Mouse (Mus musculus) hindbrain, embryonic 12.5 days (tissue): Measurements from ENCODE around the gene Ubald1. TPM values are rescaled to one million over a fixed set of nuclear protein-coding genes. Genes with fewer than 3 reads are reported as not detected.

Experiments used
- ATAC-seq: fragments of 200-750 bp; cut with Nextera tagmentation; 2 replicates; pipeline ENCODE4 v1.8.0; 2017; ENCODE audit warnings: moderate TSS enrichment; ENCODE audit not compliant: low FRiP score
- H3K27ac ChIP-seq: fragments of 300-500 bp; sonication (generic); 2 replicates; pipeline ENCODE4 v1.5.1; 2016; ENCODE audit warnings: mild to moderate bottlenecking
- H3K27me3 ChIP-seq: fragments of 300-500 bp; sonication (generic); 2 replicates; pipeline ENCODE4 v1.6.1; 2016; ENCODE audit warnings: mild to moderate bottlenecking
- H3K36me3 ChIP-seq: fragments of 300-500 bp; sonication (generic); 2 replicates; pipeline ENCODE4 v1.6.1; 2016; ENCODE audit warnings: mild to moderate bottlenecking
- H3K4me1 ChIP-seq: fragments of 300-500 bp; sonication (generic); 2 replicates; pipeline ENCODE4 v1.6.1; 2016
- H3K4me2 ChIP-seq: fragments of 300-500 bp; sonication (generic); replicated peaks from 2 replicates; pipeline ENCODE4 v1.6.1; 2016; ENCODE audit warnings: mild to moderate bottlenecking
- H3K4me3 ChIP-seq: fragments of 300-500 bp; sonication (generic); 2 replicates; pipeline ENCODE4 v1.5.1; 2016; ENCODE audit warnings: mild to moderate bottlenecking
- H3K9ac ChIP-seq: fragments of 300-500 bp; sonication (generic); 2 replicates; pipeline ENCODE4 v1.6.1; 2016; ENCODE audit warnings: mild to moderate bottlenecking, moderate library complexity
- H3K9me3 ChIP-seq: fragments of 300-500 bp; sonication (generic); replicated peaks from 2 replicates; pipeline ENCODE4 v1.6.1; 2016; ENCODE audit warnings: mild to moderate bottlenecking
- WGBS: fragments of 180-500 bp; shearing (Covaris S2); methylation state at CpG from one replicate; pipeline ENCODE4 v1.1.7; 2016; 5-methylcytosine and 5-hydroxymethylcytosine counted together
- polyA plus RNA-seq: library from polyadenylated mRNA; unstranded; fragments of >200 nt; fragmentation: Nextera tagmentation; extraction: Ambion mirVana; gene quantifications from 2 replicates; pipeline ENCODE4 v1.2.1, GENCODE M21; 2016

Gene Ubald1
- polyA plus RNA-seq, 1 experiment from 2014 or later = 38.8 TPM

DNA sequence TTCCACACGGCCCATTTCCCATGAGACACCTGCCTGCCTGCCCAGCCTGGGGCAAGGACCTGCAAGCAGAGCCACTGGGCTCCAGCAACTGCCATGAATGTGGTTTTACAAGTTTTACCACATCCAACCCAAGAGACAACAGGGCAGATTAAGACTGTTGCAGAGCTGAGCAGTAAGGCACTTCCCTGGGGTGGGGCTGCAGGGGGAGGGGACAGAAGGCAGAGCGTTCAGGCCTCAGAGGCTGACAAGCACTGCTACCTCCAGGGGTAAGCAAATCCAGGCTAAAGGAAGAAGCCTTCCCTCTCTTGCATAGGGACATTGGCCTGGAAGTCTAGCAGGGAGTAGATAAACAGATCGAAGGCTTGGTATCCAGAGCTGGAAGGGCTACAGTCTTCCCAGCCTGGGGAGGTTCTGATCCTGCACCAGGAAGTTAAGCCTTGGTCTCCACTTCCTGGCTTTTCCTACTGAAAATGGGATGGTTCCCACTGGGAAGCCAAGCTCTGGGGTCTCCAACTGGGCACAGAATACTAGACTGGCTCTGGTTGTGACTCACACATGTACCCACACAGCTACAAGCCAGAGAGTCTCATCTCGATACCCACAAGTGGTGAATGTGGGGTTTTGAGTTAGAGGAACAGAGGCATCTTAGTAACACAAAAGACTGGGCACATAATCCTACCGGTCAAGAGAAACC is 1.8 kb downstream of the Ubald1 start:
- peaks cover 36% of the 10 kb centered on the region for H3K4me1 ChIP-seq
- H3K4me3 ChIP-seq = peak overlapping the region; percentile 87
- peak overlapping the region; percentile 97 for H3K27ac ChIP-seq
- peak overlapping the region; percentile 87 for H3K4me2 ChIP-seq
- peaks cover 22% of the 10 kb centered on the region for H3K36me3 ChIP-seq
- H3K9me3 ChIP-seq = no peaks in the 10 kb centered on the region
- H3K27me3 ChIP-seq = no peaks in the 10 kb centered on the region
- H3K9ac ChIP-seq = peak overlapping the region; percentile 75
- ATAC-seq = no peak
- WGBS = 33% methylated on average over 5 of the region's 5 CpGs

DNA sequence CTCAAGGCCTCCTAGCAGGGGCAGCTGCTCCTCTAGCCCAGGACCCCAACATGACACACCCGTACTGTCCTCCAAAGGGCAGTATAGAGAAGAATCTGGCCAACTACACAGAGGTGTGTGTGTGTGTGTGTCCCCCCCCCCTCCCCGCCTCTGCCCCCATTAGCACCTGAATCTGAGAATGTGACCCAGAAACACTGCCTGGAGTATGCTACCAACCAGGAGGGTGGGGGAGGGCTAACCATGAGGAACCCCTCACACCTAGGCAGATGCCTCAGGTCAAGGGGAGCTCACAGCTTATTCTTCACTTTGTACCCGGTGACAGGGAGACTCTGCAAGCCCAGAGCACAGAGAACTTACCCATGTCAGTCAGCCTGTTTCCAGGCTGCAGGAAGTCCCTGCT is 2.4 kb downstream of the Ubald1 start:
- peak overlapping the region; percentile 87 for H3K4me2 ChIP-seq
- peak overlapping the region; percentile 87 for H3K4me3 ChIP-seq
- peaks cover 22% of the 10 kb centered on the region for H3K36me3 ChIP-seq
- no peaks in the 10 kb centered on the region for H3K9me3 ChIP-seq
- H3K4me1 ChIP-seq = peaks cover 36% of the 10 kb centered on the region
- no peaks in the 10 kb centered on the region for H3K27me3 ChIP-seq
- no peak overlapping the region for H3K27ac ChIP-seq
- ATAC-seq = no peak
- WGBS = 79% methylated on average over 3 of the region's 3 CpGs
- peak overlapping the region; percentile 75; the same call in 1 of the 2 replicates for H3K9ac ChIP-seq

DNA sequence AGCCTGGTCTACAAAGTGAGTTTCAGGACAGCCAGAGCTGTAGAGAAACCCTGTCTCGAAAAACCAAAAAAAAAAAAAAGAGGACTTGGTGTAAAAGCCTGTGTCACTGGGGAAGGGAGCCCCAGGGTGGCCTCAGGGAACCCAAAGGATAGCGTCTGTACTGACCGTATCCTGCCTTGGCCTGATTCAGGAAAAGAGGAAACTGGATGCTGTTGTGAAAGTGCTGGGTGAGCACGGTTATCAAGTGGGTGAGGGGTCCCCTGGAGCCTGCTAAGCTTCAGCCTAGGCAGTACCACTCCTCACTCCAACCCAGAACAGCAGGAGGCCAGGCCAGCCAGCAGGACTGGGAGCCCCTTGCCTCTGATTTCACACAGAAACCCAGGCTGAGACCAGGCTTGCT is 2.9 kb downstream of the Ubald1 start:
- Histone ChIP-seq H3K27me3 (no peaks in the 10 kb centered on the region), H3K9ac (0 out of 2 replicates have a peak overlapping the region, but pooled peaks have one; percentile 75), H3K9me3 (no peaks in the 10 kb centered on the region), H3K4me1 (peaks cover 36% of the 10 kb centered on the region), H3K36me3 (peaks cover 22% of the 10 kb centered on the region), H3K4me2 (peak overlapping the region; percentile 87; the same call in 1 of the 2 replicates), H3K27ac (no peak overlapping the region), H3K4me3 (no peak overlapping the region)
- no peak for ATAC-seq
- WGBS = 87% methylated on average over 4 of the region's 4 CpGs

DNA sequence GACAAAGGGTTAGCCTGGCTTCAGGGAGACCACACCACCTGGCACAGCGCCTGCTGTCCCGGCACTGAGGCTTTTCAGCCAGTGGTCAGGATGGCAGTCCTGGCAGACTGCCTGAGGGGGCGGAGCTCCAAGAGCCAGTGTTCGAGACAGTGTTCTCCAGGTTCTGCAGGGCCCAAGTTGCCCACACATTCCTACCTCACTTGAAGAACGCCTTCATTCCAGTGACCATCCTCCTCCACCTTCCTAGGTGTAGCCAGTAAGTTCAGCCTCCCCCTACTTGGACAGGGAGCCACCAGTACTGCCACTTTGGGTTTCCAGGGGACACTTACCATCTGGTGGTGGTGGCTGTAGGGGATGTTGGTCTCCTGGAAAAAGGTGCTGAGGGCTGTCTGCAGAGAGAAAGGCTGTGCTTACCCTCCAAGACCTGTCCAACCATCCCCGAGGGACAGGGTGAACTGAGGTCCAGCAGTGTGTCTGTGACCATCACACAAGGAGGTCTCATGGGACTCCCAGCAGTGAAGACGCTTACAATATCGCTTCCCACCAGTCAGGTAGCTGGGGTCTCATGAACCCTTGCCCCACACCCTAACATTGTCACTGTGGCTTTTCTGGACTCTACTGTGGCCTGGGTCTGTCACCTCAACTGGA is 4.0 kb downstream of the Ubald1 start:
- no peak overlapping the region for H3K9ac ChIP-seq
- 79% methylated on average over 8 of the region's 8 CpGs for WGBS

DNA sequence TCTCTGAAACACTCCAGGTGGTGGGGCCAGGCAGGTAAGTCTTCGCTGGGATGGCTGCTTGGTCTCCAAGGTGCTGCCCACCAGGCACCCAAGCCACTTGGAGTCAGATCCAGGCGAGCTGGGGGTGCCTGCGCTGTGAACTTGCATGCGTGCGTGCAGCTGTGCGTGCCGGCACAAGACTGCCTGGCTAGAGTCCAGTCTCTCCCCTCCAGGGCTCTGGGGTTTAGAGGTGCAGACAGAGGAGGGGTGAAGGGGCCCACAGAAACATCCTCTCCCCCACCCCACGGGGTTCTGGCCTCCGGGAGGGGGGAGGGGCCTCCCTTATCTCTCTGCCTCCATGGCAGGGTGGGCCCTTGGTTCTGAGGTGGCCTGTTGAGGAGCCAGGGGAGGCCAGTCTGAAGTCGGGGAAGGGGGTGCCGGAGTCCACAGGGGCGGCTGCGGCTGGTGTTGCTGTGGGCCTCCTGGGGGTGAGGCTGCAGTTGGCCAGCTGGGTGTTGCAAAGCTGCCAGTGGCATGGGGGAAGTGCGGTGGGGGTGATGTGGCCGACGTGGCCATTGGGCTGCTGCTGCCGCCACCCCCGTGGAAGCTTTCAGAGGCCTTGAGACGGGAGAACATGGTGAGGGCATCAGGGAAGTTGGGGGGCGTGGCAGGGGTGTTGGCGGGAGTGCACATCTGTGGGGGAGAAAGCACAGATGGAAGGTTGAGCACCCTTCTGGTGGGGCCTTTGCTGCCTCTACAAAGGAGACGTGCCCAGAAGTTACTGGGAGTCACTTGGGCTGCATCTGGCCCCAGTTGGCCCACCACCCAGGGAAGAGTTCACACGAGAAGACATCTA is 4.7 kb downstream of the Ubald1 start:
- Histone ChIP-seq H3K4me3 (no peak overlapping the region), H3K27ac (peak overlapping the region; percentile 9; the same call in 1 of the 2 replicates), H3K4me2 (no peak overlapping the region), H3K36me3 (peaks cover 22% of the 10 kb centered on the region), H3K9ac (no peak overlapping the region), H3K27me3 (no peaks in the 10 kb centered on the region), H3K4me1 (peaks cover 25% of the 10 kb centered on the region), H3K9me3 (no peaks in the 10 kb centered on the region)
- no peak for ATAC-seq
- 91% methylated on average over 22 of the region's 23 CpGs for WGBS

More for the DNA sequence above, 4.0 kb downstream of the Ubald1 start:
- peak overlapping the region; percentile 9; the same call in 1 of the 2 replicates for H3K27ac ChIP-seq
- H3K27me3 ChIP-seq = no peaks in the 10 kb centered on the region
- no peak for ATAC-seq
- H3K4me2 ChIP-seq = no peak overlapping the region
- H3K4me1 ChIP-seq = peaks cover 27% of the 10 kb centered on the region
- peaks cover 22% of the 10 kb centered on the region for H3K36me3 ChIP-seq
- no peaks in the 10 kb centered on the region for H3K9me3 ChIP-seq
- no peak overlapping the region for H3K4me3 ChIP-seq

DNA sequence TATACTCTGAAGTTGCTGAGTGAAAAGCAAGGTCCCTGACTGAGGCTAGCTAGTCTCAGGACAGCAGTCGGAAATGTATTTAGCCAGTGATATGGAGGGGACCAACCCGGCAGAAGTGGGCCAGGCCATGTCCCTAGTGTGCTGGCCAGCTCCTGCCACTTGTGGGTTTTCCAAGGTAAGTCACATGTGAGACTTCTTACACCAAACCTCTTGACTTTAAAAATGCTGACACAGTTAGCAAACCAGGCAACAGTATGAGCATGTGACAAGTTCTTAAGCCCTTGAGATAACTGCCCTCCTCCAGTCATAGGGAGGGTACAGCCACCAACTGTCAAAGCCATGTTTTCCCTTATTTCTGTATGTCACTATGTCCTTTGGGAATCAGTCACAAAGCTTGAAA is 8.2 kb downstream of the Ubald1 start:
- H3K36me3 ChIP-seq = peaks cover 33% of the 10 kb centered on the region
- no peak overlapping the region for H3K27ac ChIP-seq
- no peak overlapping the region for H3K4me2 ChIP-seq
- H3K9me3 ChIP-seq = no peaks in the 10 kb centered on the region
- 88% methylated on average over 2 of the region's 2 CpGs for WGBS
- no peak overlapping the region for H3K4me3 ChIP-seq
- no peak for ATAC-seq
- peaks cover 9% of the 10 kb centered on the region for H3K4me1 ChIP-seq
- no peaks in the 10 kb centered on the region for H3K27me3 ChIP-seq
- H3K9ac ChIP-seq = no peak overlapping the region

DNA sequence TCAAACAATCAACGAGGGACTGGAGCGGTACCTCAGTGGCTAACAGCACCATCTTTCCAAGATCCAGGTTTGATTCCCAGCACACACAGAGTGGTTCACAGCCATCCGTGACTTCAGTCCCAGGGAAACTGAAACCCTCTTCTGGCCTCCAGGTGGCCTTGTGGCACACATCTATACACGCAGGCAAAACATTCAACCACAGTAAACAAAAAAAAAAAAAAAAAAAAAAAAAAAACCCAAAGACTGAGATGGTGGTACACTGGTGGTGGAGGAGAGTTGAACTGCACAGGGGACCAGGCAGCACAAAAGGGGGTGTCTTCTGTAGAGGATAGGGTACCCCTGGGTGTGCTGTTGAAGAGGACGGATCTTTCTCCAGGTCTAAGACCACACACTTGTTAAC is 9.6 kb downstream of the Ubald1 start:
- ATAC-seq = no peak
- H3K4me2 ChIP-seq = no peak overlapping the region
- 90% methylated on average over 5 of the region's 5 CpGs for WGBS
- no peaks in the 10 kb centered on the region for H3K27me3 ChIP-seq
- H3K9ac ChIP-seq = no peak overlapping the region
- no peak overlapping the region for H3K4me3 ChIP-seq
- H3K9me3 ChIP-seq = no peaks in the 10 kb centered on the region
- H3K36me3 ChIP-seq = peaks cover 23% of the 10 kb centered on the region
- H3K27ac ChIP-seq = no peak overlapping the region
- H3K4me1 ChIP-seq = no peaks in the 10 kb centered on the region

DNA sequence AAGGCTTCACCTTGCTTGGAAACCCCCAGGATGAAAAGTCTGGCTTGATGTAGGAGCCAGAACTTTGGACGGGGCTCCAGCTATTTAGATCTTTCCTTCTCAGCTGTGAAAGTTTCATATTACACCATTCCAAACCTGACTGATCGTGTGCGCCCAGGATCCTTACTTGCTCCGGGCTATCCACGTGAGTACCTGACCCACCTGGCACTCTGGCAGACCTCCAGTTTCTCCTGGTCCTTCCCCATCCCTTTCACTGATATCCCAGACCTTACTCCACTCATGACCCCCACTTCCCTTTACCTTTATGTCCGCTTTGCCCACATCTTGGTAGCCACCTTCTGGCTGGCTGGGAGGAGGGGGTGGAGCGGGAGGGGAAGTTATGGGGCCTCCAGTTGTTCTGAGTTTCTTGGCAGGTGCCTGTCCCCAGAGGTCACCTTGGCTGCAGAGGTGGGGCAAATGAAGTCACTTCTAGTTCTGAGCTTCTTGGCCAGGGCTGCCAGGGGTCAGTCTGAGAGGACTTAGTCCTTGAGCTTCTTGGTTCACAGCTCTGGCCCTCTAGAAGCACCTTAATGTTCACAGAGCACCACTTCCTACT is 13.9 kb downstream of the Ubald1 start:
- 75% methylated on average over 7 of the region's 7 CpGs for WGBS
- H3K4me1 ChIP-seq = no peaks in the 10 kb centered on the region
- no peak overlapping the region for H3K9ac ChIP-seq
- H3K27me3 ChIP-seq = no peaks in the 10 kb centered on the region
- no peak overlapping the region for H3K27ac ChIP-seq
- no peak overlapping the region for H3K4me2 ChIP-seq
- H3K4me3 ChIP-seq = no peak overlapping the region
- H3K9me3 ChIP-seq = no peaks in the 10 kb centered on the region
- H3K36me3 ChIP-seq = peaks cover 11% of the 10 kb centered on the region; the same call in 1 of the 2 replicates
- ATAC-seq = no peak

DNA sequence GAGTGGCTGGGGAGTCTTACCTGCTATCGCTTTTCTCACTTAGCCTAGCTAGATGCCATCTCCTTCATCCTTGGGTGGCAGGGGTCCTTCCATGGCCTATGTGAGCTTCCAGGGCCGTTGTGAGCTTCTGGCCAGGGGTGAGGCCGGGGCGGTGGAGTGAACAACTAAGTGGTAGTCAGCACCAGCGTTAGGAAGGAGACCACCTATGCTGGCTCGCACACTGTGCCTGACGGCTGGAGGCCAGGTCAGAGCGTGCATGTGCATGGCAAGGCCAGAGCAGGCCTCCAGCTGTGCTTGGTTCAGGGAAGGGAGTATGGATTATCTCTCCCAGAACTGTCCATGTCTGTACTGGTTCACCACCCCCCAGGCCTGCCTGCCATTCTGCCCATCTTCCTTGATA is 16.4 kb downstream of the Ubald1 start:
- WGBS = 90% methylated on average over 8 of the region's 8 CpGs
- H3K4me2 ChIP-seq = no peak overlapping the region

DNA sequence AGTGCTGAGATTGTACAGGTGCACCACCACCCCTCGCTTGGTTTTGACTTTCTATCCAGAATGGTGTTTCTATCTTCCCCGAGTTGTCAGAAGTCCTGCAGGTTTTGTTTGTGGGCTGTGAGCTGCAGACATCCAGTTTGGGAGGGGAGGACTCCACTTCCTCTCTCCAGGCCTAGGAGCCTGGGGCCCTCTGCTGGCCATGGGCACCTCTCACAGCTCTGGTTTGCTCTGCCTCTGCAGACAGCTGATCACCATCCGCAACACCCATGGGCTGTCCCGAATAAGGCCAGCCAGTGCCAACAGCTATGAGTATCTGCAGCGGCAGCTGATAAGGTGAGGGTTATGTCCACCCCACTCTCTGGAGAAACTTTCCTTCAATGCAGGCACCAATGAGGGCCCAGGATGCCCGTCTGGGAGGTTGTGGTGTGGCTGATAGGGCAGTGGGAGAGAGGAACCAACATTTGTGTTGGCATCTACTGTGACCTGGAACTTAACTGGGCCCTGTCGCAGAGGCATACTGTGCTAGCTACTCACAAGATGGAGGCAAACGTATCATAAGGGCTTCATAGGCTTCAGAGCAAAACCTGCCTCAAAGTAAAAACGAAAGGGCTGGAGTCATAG is 17.1 kb downstream of the Ubald1 start:
- Histone ChIP-seq H3K9ac (no peak overlapping the region), H3K4me1 (no peaks in the 10 kb centered on the region), H3K36me3 (no peaks in the 10 kb centered on the region), H3K27me3 (no peaks in the 10 kb centered on the region), H3K4me2 (no peak overlapping the region), H3K9me3 (no peaks in the 10 kb centered on the region), H3K27ac (no peak overlapping the region), H3K4me3 (no peak overlapping the region)
- ATAC-seq = peak; percentile 69; the same call in 1 of the 2 replicates
- 58% methylated on average over 9 of the region's 9 CpGs for WGBS

More for the DNA sequence above, 16.4 kb downstream of the Ubald1 start:
- Histone ChIP-seq H3K36me3 (no peaks in the 10 kb centered on the region), H3K4me1 (no peaks in the 10 kb centered on the region), H3K9ac (no peak overlapping the region), H3K9me3 (no peaks in the 10 kb centered on the region), H3K27me3 (no peaks in the 10 kb centered on the region), H3K27ac (no peak overlapping the region), H3K4me3 (no peak overlapping the region)
- no peak for ATAC-seq

DNA sequence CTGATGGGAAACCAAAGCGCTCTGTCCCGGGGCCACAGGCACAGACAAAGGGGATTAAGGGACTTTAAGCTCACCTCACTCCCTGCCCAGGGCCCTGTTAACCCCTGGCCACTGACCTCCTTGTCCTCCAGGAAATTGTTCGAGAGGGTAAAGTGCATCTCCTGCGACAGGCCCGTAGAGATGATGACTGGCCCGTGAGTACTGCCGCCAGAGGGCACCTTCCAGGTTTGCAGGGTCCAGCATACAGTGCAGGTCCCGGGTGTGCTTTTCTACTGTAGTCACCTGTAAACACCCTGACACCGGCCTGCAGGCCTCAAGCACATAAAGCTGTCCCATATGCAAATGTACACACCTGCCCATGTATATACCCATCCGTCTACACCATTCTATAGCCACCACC is 18.7 kb downstream of the Ubald1 start:
- H3K9ac ChIP-seq = no peak overlapping the region
- H3K4me1 ChIP-seq = no peaks in the 10 kb centered on the region
- no peaks in the 10 kb centered on the region for H3K27me3 ChIP-seq
- no peak overlapping the region for H3K4me3 ChIP-seq
- H3K27ac ChIP-seq = no peak overlapping the region
- WGBS = 46% methylated on average over 10 of the region's 10 CpGs
- H3K4me2 ChIP-seq = no peak overlapping the region
- no peaks in the 10 kb centered on the region for H3K36me3 ChIP-seq
- no peaks in the 10 kb centered on the region for H3K9me3 ChIP-seq
- ATAC-seq = no peak
